Mouse (Mus musculus) thymus, adult 2 months (tissue): ENCODE measurements around the gene Snn.

Source experiments
- CTCF ChIP-seq: fragments of 200-500 bp; IDR thresholded peaks from 2 replicates; pipeline ENCODE4 v1.5.1; 2012; ENCODE audit warnings: mild to moderate bottlenecking, control low read depth, low read length, moderate library complexity, borderline replicate concordance; ENCODE audit not compliant: control insufficient read depth, poor library complexity, insufficient read depth; ENCODE audit errors: extremely low read depth
- POLR2A ChIP-seq: fragments of 200-500 bp; IDR thresholded peaks from 2 replicates; pipeline ENCODE4 v1.6.1; 2012; ENCODE audit warnings: mild to moderate bottlenecking, low read length, control low read depth, moderate library complexity; ENCODE audit not compliant: control insufficient read depth, poor library complexity, insufficient read depth; ENCODE audit errors: extremely low read depth

GRCm38 (mm10) chr16:11031320-11031719, 29.4 kb upstream of the Snn start:
- TF ChIP-seq POLR2A (no peak), CTCF (no peak)
